Mouse (Mus musculus) mouse embryonic stem cell (cell line): ENCODE results near the gene Arfgap2.

Experiments
- in situ Hi-C, 2 experiments: fragments of 300-500 bp; cut with MboI; formaldehyde crosslinking; loops; 1 replicate in 1 of 2; 3 replicates in 1 of 2; pipeline ENCODE4 v1.14.3; 2019 to 2020; ENCODE audit warnings: low sequenced_read_pairs in 2 of 2, low pct_unique_long_range_greater_than_20kb in 1 of 2, mixed read lengths in 1 of 2; ENCODE audit not compliant: unreplicated experiment in 1 of 2

Arfgap2 gene

DNA sequence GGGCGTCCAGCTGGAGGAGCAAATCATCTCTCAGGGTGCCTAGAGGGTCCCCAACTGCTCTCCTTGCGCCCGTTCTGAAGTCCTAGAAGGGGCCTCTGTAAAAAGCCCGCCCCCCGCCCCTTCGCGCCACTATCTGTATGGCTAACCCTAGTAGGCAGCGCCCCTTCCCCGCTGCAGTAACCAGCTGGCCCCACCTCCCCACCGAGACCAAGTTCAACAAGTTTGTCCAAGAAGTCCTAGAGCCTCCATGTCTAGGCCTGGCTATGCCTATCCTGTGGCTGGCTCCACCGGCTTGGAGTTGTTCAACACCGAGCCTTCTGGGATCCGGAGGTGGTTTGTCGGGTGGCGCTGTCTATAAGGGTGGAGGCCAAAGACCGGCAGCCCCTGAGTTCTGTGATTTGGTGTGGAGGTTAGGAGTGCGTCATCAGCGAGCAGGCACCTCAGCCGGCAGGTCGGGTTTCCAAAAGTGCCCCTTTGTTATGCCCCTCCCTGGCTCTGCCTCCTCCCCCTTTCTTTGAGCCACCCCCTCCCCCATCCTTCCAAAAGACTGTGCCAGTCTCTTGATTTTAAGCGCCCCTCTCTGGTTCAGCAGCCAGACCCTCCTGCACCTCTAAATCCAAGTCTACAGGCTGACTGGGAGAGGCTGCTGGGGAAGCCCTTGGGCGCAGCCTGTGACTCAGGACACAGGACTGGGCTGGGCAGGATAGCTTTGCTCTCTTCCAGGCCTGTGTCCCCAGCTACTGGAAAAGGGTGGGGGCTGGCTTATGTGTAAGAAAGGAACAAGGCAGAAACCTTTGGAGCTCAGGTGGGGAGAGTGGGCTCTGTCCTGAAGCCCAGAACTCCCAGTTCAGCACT is 7.4 kb upstream of the Arfgap2 start:
- in situ Hi-C loops: no loop called here

DNA sequence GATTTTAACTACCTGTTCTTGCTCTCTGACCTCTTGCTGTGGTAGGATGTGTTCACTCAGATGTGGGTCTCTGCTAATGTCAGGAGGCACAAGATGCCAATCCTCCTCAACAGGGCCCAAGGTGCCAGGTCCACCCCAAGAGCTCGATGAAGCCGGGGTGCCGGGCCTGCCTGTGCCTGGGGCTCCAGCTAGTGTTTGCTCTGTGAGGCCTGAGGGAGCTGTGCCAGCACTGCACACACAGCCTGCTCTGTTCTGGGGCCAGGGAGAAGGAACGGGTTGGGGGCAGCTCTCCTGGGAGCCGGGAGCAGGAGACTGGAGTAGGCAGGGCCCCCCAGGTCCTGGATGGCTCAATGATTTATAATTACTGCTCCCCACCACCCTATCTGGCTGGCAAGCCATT is 6.7 kb upstream of the Arfgap2 start:
- in situ Hi-C loops: no loop called here

DNA sequence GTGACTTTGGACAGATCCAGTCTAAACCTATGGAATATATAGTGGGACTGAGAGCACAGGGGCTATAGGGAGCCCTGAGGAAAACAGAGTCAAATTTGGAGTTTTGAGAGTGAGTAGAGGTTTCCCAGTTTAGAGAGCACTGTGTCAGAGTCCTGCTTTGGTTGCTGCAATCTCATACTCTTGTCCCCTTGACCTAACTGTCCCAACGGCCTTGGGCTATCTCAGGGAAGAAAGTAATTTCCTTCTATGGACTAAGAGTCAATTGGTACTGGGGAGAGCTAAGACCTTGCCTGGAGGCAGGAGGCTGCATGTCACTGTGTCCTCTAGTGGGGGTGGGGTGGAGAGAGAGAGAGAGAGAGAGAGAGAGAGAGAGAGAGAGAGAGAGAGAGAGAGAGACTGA is 5.9 kb upstream of the Arfgap2 start:
- in situ Hi-C loops: no loop called here

DNA sequence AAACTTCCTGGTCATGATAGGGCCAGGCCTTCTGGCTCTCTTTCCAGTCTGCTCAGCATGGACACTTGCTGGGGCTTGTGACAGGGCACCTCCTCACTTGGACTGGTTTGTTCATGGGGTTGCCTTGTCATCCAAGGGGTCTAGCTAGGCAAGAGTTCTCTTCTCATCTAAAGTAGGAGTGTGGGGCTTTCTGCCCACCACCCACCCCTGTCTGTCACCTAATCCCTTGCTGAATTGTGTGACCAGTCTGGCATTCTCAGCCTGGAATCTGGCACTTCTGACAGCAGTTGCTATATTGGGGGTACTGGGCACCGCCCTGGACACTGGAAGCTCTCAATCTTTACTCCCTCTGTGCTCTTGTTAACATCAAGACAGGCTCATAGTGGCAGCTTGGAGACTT is 5.3 kb upstream of the Arfgap2 start:
- in situ Hi-C loops: no loop called here

DNA sequence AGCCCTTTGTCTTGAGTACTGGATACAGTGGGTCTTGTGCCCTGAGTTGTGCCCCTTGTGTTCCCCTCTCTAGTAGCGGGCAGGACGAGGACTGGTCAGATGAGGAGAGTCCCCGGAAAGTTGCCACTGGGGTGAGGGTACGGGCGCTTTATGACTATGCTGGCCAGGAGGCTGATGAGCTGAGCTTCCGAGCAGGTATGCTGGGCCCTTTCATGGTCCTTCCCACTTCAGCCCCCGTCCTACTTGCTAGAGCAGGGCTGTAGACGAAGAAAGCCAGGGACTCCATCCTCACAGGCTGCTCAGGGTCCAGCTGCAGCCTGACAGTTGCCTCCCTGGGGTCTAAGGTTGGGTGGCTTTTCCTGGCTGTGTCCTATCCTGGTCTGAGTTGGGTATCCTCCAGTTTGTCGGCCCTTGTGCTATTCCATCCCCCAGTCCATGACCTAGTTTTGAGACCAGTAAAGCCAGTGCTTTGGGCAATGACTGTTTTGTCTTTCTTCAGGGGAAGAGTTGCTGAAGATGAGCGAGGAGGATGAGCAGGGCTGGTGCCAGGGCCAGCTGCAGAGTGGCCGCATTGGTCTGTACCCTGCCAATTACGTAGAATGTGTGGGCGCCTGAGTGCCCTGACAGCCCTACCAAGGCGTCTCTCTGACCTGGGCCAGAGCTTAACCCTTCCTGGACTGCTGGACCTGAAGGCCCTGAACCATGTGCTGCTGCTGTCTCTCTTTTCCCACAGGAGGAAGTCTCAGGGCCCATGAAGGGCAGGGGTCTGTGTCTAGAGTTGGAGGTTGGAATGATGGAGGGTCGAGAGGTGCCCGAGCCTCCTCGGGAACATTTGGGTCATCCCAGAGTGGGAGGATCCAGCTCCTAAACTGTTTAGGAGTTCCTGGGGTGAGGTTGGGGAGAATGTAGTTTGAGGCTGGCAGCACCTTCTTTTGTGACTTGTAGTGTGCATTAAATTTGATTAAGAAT is 798 bp upstream of the Arfgap2 start:
- in situ Hi-C loops: no loop called here

DNA sequence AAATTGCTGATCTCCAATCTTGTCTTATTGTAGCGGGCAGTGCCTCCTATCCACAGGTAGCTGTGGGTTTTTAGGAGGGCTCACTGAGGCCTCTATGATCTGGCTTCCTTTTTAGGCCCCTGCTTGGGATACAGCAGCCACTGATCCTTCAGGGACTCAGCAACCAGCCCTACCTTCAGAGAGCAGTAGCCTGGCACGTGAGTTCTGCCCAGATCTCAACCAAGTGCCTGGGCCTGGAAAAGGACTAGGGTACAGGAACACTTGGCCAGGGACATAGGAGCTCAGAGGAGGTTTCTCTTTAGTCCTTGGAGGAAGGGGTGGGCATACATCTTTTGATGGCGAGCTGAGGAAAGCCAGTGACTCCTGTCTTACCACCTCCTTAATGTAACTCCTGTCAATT is 3.3 kb downstream of the Arfgap2 start:
- in situ Hi-C loops: no loop called here

DNA sequence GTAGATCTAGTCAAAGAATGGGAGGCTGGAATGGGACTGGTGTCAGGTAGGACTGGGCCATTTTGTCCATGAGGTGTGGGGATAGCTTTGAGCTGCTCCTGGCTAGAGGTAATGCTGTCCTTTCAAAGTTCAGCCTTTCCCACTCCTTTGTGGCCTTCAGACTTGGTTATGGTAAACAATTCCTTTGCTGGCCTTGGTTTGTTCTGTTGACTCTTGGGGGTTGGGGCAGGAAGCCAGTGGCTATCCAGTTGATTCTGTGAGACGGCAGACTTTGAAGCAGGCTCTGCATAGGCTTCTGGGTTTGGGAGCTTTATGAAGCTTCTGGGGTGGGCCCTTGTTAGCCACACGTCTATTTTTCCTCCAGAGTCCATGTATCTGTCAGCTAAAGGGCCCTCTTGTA is 3.9 kb downstream of the Arfgap2 start:
- in situ Hi-C loops: no loop called here

DNA sequence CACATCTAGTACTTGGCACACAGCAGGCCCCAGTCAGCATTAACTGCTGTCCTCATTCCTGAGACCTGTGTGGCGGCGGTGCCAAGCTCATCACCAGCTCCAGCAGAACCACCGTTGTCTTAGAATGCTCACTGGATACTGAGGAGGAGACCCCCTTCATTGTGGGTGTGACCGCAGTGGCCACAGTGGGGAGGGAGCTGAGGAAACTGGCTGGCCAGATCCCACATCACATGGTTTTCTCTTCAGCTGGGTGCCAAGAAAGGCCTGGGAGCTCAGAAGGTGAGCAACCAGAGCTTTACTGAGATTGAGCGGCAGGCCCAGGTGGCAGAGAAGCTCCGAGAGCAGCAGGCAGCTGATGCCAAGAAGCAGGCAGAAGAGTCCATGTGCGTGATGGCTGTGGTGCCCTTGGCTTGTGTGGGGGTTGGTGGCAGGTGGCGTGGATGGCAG is 4.9 kb downstream of the Arfgap2 start:
- in situ Hi-C loops: no loop called here

DNA sequence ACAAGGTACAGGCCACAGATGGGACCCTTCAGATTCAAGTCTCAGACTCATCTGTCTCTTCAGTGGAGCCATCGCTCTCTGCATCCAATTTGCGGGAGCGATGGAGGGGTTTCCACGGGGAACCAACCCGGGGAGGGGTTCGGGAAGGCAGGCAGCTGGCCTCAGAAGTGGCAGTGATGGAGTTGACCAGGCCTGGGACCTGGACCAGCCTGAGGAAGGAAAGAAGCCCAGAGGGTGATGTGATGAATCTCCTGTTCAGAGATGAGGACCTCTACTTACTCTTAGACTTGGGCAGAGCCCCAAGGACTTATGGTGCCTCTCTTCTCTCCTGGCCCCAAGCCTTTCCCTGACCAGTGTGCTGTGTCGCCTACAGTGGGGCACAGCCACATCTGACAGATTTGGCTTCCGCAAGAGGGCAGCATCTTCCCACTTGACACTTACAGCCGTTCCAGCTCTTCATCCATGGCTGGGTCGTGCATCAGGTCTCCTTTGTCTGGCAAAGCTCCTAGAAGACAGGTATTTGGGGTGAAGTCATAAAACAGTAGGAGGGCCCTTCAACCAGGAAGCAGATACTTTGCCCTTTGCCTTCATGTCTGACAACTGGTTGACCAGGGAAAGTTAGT is 14.1 kb downstream of the Arfgap2 start:
- in situ Hi-C loops: loop anchor here in 1 of 2 experiments (25.0 kb wide), 1 partner anchor 358 kb away; the partner anchor contains the start of genes Arhgap1, F2 and Zfp408

DNA sequence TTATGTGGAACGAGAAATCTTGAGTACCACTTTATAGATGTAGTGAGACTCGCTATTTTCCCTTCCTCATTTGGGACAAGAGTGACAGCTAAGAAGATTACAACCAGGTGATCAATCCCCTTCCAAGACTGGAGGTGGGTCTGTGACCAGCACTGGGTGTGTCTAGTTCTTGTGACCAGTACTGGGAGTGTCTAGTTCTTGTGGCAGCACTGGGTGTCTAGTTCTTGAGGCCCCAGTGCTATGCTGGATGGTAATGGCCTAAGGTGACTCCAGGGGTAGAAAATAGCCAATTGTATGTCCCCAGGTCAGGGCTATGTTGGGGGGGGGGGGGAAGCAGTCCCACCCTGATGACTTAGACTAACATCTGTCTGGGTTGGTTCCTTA is 14.6 kb downstream of the Arfgap2 start:
- in situ Hi-C loops: loop anchor here in 1 of 2 experiments (25.0 kb wide), 1 partner anchor 358 kb away; the partner anchor contains the start of genes Arhgap1, F2 and Zfp408

DNA sequence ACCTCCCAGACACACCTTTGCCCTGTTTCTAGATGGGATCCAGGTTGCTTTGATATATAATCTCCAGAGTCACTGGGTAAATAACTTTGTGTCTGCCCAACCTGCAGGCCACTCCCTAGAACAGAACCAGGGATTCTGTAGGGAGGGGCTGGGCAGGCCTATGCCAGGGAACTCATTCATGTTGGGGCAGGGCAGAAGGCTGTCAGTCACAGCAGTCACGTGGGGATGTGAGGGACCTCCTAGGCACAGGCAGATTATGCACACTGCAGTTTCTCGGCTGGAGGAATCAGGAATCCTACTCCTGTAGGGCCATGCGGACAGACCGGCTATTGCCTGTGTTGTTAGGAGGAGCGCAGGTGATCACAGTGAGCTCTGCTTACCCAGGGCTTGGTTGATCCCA is 16.6 kb downstream of the Arfgap2 start:
- in situ Hi-C loops: loop anchor here in 1 of 2 experiments (25.0 kb wide), 1 partner anchor 356 kb away; the partner anchor contains the start of genes Arhgap1, F2 and Zfp408

DNA sequence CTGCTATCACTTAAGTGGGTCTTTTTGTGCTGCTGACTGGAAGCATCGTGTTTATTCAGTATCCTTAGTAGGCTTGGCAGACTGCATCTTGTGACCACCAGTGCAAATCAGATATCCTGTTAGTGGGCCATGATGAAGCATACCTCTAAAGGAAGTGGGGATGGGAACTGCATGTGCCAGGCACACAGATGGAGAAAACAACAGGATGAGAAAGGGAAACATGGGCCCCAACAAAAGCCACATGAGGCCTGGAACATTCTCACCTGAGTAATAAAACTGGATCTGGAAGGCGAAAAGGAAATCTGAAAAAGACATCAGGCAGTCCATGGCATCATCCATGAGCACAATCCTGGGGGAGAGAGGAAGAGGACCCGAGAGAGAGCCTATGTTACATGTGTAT is 19.2 kb downstream of the Arfgap2 start:
- in situ Hi-C loops: loop anchor here in 1 of 2 experiments (25.0 kb wide), 1 partner anchor 353 kb away; the partner anchor contains the start of genes Arhgap1, F2 and Zfp408

DNA sequence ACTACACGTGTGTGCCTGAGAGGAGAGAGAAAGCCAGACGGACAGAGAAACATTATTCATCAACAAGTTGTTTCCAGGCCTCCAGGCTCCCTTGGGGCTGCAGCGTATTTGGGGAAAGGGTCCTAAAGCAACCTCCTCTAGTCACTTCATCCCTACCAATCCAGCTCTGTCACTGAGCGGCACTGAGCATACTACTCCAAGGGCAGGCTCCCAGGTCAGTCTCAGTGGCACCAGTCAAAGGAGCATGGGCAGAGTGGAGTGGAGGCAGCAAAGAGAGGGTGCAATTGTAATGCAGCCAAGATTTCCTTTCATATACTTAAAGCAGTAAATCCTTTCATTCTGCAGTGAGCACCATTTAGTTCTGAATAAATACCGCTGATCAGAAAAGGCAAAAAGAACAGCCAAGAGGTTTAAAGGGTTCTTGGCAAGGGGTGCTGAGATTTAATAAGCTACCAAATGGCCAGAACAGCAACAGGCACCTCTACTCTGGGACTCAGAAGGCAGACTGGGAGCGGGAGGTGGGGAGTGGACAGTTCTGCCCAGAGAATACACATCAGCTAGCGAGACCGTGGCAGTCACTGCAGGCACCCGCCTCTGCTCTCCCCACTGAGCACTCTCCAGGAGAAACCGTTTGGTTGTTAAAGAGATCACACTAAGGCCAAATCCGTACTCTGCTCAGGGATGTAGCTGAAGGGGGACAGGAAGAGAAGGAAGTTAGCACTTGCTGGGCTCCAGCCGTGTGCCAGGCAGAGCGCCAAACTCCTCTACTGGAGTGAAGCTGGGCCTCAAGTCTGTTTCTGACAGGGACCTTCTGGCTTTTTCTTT is 19.8 kb downstream of the Arfgap2 start:
- in situ Hi-C loops: loop anchor here in 1 of 2 experiments (5.0 to 25.0 kb wide), 2 partner anchors 198 to 353 kb away; partner anchors contain the start of genes Arhgap1, F2 and Zfp408

DNA sequence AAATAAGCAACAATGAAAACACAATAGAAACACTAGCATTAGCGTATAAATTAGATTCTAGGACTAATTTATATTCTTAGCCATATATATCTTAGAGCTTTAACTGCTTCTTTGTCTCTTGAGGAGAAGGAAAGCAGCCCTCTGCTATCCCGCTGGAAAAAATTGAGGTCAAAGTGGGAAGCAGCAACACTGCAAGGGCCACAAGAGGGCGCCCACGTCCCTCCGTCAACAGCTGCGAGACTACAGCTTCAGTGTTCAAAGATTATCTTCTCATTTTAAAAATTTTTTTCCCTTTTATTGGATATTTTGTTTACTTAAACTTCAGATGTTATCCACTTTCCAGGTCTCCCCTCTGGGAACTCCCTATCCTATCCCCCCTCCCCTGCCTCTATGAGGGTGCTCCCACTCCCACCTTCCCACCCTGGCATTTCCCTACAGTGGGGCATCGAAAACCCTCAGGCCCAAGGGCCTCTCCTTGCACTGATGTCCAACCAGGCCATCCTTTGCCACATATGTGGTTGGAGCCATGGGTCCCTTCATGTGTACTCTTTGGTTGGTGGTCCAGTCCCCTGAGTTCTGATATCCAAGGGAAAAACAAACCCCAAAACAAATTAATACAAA is 21.2 kb downstream of the Arfgap2 start:
- in situ Hi-C loops: loop anchor here in 1 of 2 experiments (5.0 to 25.0 kb wide), 2 partner anchors 196 to 351 kb away; partner anchors contain the start of genes Arhgap1, F2 and Zfp408

DNA sequence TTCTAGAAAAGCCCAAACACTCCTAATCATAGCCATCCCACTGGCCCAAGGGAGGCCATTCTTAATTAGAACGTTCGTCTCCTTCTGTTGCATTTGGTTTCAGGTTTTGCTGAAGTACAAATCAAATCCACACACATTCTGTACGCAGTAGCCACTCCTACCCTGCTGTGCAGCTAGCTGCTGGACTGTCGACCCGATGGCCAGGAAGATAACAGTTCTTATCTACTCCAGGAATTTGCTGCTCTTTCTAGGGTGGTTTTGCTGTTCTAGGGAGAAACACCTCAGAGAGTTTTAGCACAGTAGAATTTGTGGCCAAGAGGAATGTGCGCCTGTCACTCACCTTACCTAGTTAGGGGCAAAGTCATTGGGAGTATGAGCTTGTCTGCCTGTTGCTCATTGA is 22.8 kb downstream of the Arfgap2 start:
- in situ Hi-C loops: loop anchor here in 1 of 2 experiments (5.0 to 25.0 kb wide), 2 partner anchors 195 to 350 kb away; partner anchors contain the start of genes Arhgap1, F2 and Zfp408

DNA sequence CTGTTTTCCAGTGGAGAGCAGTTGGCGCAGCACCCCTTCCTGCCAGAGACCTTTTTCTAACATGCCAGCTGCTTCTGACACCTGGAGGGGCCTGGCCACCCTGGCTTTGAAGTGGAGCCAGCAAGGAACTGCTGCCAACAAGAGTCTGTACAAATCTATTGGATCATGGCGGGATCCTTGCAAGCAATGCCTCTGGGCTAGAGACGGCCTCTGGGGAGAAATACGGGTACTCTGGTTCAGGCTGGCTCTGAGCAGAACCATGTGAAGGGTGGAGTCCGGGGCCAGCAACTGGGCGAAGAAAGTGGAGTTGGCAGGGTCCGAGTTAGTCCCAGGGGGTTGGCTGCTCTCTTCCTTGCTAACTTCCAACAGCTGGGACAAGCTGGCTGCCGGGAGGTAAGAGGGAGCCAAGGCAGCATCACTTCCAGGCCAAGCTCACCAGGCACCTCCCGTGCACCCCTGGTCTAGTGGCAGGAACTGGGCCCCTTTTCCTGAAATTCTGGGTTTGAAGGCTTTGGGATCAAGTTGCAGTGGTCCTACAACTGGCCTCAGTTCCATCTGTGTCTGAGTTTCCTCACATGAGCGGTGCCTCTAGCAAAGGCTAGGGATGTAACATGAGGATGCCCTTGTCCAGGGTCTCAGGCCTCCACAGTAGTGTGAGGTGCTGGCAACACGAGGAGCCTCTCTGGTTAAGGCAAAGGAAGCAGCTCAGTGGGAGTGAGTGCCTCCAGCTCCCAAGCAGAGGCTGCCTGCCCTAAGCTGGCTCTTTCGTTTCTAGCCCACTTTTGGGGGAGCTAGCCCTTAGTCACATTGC is 26.6 kb downstream of the Arfgap2 start:
- in situ Hi-C loops: loop anchor here (5.0 to 25.0 kb wide), 3 partner anchors 173 to 346 kb away; partner anchors contain the start of genes Arhgap1 (in 1 of the 2), F2 (in 1 of the 2) and Zfp408 (in 1 of the 2)
